Mouse (Mus musculus): ENCODE results near the gene Gdpd5. TPM values are rescaled to one million over a fixed set of nuclear protein-coding genes. Genes with fewer than 3 reads are reported as not detected.

Gdpd5 gene
- polyA plus RNA-seq, 1 experiment, result 3.7 TPM

DNA sequence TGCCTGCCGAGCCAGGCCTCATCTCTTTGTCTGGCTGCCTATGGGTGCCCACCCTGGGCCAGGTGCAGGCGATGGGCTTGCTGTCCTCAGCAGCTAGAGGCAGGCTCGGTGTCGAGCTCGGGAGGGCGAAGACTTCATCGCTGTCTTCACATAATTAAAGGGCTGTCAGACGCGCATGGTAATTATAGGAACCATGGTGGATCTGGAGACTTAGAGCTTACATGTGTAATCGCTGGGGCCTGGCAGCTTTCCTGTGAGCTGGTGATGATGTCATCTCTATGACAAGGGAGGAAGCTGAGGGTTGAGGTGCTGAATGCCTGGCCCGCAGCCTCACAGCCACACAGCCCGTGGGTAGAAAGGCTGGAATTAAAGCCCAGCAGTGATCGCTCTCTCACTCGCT lies 51.0 kb downstream of the Gdpd5 start:
- no peaks in the 10 kb centered on the region for H3K36me3 ChIP-seq (replicated peaks; ENCODE audit: low read length)
- no peak for TF ChIP-seq GATA1 (IDR thresholded peaks at IDR 0.05; ENCODE audit: borderline replicate concordance, low read length)
- TF ChIP-seq FLI1 (IDR thresholded peaks at IDR 0.05; ENCODE audit: low read length), result no peak
- H3K27me3 ChIP-seq (replicated peaks), result peaks cover 94% of the 10 kb centered on the region
- H3K4me1 ChIP-seq, result peaks cover 49% of the 10 kb centered on the region
- H3K4me3 ChIP-seq (replicated peaks), result no peak overlapping the region
- H3K9me3 ChIP-seq, result no peaks in the 10 kb centered on the region

DNA sequence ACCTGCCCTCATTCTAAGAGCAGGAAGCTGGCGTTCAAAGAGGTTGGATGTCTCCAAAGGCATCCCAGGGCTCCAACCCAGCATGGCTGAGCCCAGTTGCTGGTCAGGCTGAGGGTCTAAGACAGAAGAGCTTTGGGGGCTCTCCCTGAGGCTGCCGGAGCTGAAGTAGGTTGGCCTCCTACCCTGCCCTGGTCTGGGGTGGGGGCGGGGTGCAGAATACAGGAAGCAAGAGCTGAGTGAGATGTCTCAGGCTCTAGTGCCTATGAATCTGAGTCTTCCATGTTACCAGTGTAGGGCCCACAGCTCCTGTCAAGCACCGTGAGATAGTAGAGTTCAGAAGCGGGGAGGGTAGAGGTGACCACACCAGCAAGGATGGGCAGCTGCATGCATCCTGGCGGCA lies 51.6 kb downstream of the Gdpd5 start:
- Histone ChIP-seq H3K27me3 (replicated peaks) (peaks cover 92% of the 10 kb centered on the region), H3K4me3 (replicated peaks) (no peak overlapping the region), H3K36me3 (replicated peaks; ENCODE audit: low read length) (no peaks in the 10 kb centered on the region), H3K4me1 (peaks cover 49% of the 10 kb centered on the region), H3K9me3 (no peaks in the 10 kb centered on the region)
- TF ChIP-seq GATA1 (IDR thresholded peaks at IDR 0.05; ENCODE audit: borderline replicate concordance, low read length) (no peak), FLI1 (IDR thresholded peaks at IDR 0.05; ENCODE audit: low read length) (no peak)

DNA sequence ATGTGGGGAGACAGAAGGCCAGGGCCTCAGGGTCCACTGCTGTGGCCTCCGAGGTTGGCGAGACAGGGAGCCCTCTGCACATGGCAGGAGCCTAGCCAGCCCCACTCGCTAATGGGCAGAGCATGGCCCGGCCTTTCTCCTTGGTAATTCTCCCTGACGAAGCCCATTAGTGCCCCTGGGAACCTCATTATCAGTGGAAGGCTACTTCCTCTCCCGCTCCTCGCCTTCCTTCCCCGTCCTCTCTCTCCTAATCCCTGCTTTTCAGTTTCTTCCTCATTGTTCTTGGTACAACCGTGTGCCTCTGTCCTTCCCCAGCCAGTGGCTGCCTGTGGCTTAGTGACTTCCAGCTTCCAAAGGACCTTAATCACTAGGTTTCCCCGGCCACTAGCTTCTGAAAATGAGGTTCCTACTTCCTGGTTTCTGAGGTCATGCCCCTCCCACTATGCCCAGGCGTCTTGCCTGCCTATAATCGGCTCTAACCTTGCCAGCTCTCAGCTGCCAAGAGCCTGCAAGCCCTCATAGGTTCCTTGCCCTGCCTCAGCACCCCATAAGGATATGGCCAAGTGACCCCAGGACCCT lies 53.5 kb downstream of the Gdpd5 start:
- Histone ChIP-seq H3K4me1 (peaks cover 37% of the 10 kb centered on the region), H3K36me3 (replicated peaks; ENCODE audit: low read length) (no peaks in the 10 kb centered on the region), H3K4me3 (replicated peaks) (peak overlapping the region; percentile 73), H3K9me3 (no peaks in the 10 kb centered on the region), H3K27me3 (replicated peaks) (peaks cover 91% of the 10 kb centered on the region)
- no peak for TF ChIP-seq FLI1 (IDR thresholded peaks at IDR 0.05; ENCODE audit: low read length)
- no peak for TF ChIP-seq GATA1 (IDR thresholded peaks at IDR 0.05; ENCODE audit: borderline replicate concordance, low read length)

DNA sequence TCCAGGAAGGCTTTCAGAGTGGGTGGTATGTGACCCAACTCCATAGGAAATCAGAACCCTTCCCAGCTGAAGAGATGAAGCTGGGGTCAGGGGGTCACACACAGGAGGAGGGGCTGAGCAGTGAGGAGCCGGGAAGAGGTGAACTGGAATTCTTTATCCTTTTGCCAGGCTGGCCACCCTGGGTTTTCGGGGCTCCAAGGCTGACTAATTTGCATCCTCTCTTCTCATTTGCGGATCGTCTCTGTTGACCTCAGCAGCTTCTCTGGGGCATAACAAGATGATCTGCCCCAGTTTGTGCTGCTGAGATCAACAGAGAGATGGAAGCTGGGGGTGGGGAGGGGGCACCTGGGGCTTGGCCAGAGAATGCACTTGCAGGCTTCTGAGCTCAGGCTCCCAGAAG lies 55.3 kb downstream of the Gdpd5 start:
- peaks cover 30% of the 10 kb centered on the region for H3K4me1 ChIP-seq
- peaks cover 92% of the 10 kb centered on the region for H3K27me3 ChIP-seq (replicated peaks)
- TF ChIP-seq FLI1 (IDR thresholded peaks at IDR 0.05; ENCODE audit: low read length) (no peak), GATA1 (IDR thresholded peaks at IDR 0.05; ENCODE audit: borderline replicate concordance, low read length) (no peak)
- H3K36me3 ChIP-seq (replicated peaks; ENCODE audit: low read length), result no peaks in the 10 kb centered on the region
- no peaks in the 10 kb centered on the region for H3K9me3 ChIP-seq
- H3K4me3 ChIP-seq (replicated peaks), result no peak overlapping the region

DNA sequence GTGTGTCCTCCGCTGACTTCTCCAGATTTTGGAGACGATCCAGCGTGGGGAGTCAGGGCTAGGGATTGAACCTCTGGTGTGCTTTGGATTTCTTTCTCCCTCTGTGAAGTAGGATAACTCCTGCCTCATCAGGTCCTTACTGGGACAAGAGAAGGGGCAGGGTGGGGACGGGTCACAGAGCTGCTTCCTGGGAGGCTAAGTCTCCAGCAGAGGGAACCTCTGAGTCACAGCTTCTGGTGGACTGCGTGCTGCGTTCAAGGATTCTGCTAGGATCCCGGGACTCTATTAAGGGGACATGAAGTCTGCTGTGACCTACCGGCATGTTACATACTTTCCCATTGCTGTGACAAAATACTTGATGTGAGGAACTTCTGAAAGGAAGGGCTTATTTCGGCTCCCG lies 57.7 kb downstream of the Gdpd5 start:
- H3K4me1 ChIP-seq, result peaks cover 15% of the 10 kb centered on the region
- TF ChIP-seq GATA1 (IDR thresholded peaks at IDR 0.05; ENCODE audit: borderline replicate concordance, low read length), result no peak
- no peak for TF ChIP-seq FLI1 (IDR thresholded peaks at IDR 0.05; ENCODE audit: low read length)

DNA sequence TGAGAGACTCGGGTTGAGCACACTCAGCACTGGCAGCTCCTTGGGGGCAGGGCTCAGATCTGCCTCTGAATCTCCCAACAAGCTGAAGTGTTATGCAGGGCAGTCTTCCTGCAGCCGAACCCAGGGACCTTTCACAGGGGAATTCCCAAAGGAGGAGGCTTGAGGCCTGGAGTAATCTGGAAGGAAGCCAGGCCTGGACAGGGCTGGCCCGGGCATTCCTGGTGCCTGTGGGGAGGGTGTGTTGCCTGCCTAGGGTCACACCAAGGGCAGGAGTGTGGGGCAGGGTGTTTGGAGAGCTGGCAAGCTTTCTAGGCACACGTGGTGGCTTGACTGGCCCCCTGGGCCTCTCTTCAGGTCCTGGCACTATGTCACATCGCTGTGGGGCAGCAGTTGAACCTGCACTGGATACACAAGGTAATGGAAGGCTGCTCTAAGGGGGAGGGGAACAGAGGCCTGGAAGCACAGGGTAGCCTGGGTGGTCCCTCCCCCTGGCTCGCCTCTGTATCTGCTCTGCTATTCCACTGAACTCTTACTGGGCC lies 60.4 kb downstream of the Gdpd5 start:
- TF ChIP-seq GATA1 (IDR thresholded peaks at IDR 0.05; ENCODE audit: borderline replicate concordance, low read length) (no peak), FLI1 (IDR thresholded peaks at IDR 0.05; ENCODE audit: low read length) (no peak)
- Histone ChIP-seq H3K36me3 (replicated peaks; ENCODE audit: low read length) (no peaks in the 10 kb centered on the region), H3K4me3 (replicated peaks) (no peak overlapping the region), H3K9me3 (no peaks in the 10 kb centered on the region), H3K27me3 (replicated peaks) (peaks cover 87% of the 10 kb centered on the region), H3K4me1 (no peaks in the 10 kb centered on the region; the same call in 1 of the 2 replicates)

More for the DNA sequence above, 57.7 kb downstream of the Gdpd5 start:
- H3K9me3 ChIP-seq, result no peaks in the 10 kb centered on the region
- H3K36me3 ChIP-seq (replicated peaks; ENCODE audit: low read length), result no peaks in the 10 kb centered on the region
- peaks cover 90% of the 10 kb centered on the region for H3K27me3 ChIP-seq (replicated peaks)
- no peak overlapping the region for H3K4me3 ChIP-seq (replicated peaks)

DNA sequence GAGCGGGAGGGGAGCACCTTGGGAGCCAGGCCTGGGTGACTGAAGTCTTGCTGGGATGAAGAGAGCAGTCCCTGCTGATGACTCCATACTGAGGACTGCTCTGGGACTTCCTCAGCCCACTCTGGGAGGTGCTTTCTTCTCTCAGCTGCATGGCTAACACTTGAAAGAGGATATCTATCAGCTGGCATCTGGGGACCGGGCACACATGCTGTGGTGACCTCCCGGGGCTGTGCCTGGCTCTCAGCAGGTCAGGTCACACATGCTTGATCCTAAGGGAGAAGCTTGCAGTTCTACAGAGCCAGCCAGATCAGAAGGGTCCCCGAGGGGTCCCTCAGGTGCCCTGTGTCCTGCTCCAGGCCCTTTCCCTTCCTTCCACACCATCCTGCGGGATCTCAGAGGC lies 62.0 kb downstream of the Gdpd5 start:
- Histone ChIP-seq H3K4me3 (replicated peaks) (no peak overlapping the region), H3K9me3 (no peaks in the 10 kb centered on the region), H3K36me3 (replicated peaks; ENCODE audit: low read length) (no peaks in the 10 kb centered on the region), H3K4me1 (no peaks in the 10 kb centered on the region; the same call in 1 of the 2 replicates), H3K27me3 (replicated peaks) (peaks cover 86% of the 10 kb centered on the region)
- TF ChIP-seq FLI1 (IDR thresholded peaks at IDR 0.05; ENCODE audit: low read length) (no peak), GATA1 (IDR thresholded peaks at IDR 0.05; ENCODE audit: borderline replicate concordance, low read length) (no peak)

DNA sequence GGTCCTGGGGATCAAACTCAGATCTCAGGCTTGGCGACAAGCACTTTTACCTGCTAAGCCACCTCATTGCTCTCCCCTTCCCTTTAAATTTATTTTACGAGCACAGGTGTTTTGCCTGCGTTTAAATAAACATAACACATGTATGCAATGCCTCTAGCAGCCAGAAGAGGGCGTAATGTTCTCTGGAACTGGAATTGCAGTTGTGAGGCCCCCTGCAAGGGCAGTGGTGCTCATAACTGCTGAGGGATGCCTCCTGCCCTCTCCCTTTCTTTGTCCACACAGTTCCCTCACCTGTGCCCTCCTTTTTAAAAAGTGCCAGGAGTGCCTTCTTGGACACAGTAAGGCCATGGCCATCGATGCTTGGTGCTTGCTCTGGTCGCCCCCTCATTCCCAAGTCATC lies 62.8 kb downstream of the Gdpd5 start:
- H3K9me3 ChIP-seq, result no peaks in the 10 kb centered on the region
- no peaks in the 10 kb centered on the region for H3K36me3 ChIP-seq (replicated peaks; ENCODE audit: low read length)
- H3K27me3 ChIP-seq (replicated peaks), result peaks cover 86% of the 10 kb centered on the region
- H3K4me3 ChIP-seq (replicated peaks), result no peak overlapping the region
- TF ChIP-seq GATA1 (IDR thresholded peaks at IDR 0.05; ENCODE audit: borderline replicate concordance, low read length), result no peak
- TF ChIP-seq FLI1 (IDR thresholded peaks at IDR 0.05; ENCODE audit: low read length), result no peak
- peaks cover 5% of the 10 kb centered on the region for H3K4me1 ChIP-seq

DNA sequence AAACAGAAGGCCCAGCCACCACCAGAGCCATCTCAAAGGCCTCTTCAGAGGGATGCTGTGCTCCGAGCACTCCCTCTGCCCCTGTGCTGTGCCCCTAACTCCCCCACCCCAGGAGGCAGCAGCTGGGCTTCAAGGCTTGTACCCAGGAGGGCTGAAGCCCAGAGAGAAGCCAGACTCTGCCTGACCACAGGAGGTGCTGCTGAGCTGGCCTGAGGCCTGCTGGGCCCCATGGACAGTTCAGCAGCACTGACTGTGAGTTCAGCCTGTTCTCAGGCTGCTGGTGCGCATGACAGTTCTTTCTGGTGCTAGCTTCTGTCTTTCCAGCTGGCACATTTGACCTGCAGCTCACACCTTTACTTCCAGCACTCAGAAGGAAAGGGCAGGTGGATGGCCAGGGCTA lies 64.6 kb downstream of the Gdpd5 start:
- no peaks in the 10 kb centered on the region for H3K36me3 ChIP-seq (replicated peaks; ENCODE audit: low read length)
- peaks cover 82% of the 10 kb centered on the region for H3K27me3 ChIP-seq (replicated peaks)
- peaks cover 9% of the 10 kb centered on the region for H3K4me1 ChIP-seq
- H3K4me3 ChIP-seq (replicated peaks), result no peak overlapping the region
- no peak for TF ChIP-seq FLI1 (IDR thresholded peaks at IDR 0.05; ENCODE audit: low read length)
- H3K9me3 ChIP-seq, result no peaks in the 10 kb centered on the region

DNA sequence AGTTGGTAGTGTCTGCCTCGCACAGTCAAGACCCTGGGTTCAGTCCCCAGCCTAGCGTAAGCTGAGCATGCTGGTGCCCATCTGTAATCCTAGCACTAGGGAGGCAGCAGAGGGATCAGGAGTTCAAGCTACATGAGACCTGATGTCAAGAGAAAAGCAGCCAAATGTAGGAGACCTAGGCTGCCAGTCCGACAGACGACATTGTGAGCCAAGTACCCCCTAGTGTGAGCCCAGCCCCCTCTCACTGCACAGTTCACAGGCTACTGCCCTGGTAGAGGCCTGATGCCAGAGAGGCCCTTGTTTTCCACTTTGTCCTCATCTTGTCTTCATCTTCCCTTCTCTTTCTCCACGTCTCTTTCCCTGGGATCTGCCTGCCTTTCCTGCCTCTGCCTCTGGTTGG lies 66.1 kb downstream of the Gdpd5 start:
- H3K4me3 ChIP-seq (replicated peaks), result no peak overlapping the region
- H3K4me1 ChIP-seq, result peaks cover 11% of the 10 kb centered on the region
- H3K36me3 ChIP-seq (replicated peaks; ENCODE audit: low read length), result no peaks in the 10 kb centered on the region
- H3K9me3 ChIP-seq, result no peaks in the 10 kb centered on the region
- no peak for TF ChIP-seq GATA1 (IDR thresholded peaks at IDR 0.05; ENCODE audit: borderline replicate concordance, low read length)
- TF ChIP-seq FLI1 (IDR thresholded peaks at IDR 0.05; ENCODE audit: low read length), result no peak
- H3K27me3 ChIP-seq (replicated peaks), result peaks cover 81% of the 10 kb centered on the region
